Mouse (Mus musculus) cerebellum, postnatal 4 days (tissue): ENCODE results near the gene Smurf2.

Experiments used
- DNase-seq, 2 experiments: peaks; one replicate each; pipeline ENCODE4 v3.0.0; 2022; ENCODE audit warnings: low spot score in 2 of 2, mixed read lengths in 1 of 2

Gene Smurf2

GRCm38 (mm10) chr11:106920551-106921379, at the start of gene Smurf2:
Gene Smurf2 (minus strand): TSS chr11:106920715.
- peak; percentile 62 to 87 for DNase-seq

GRCm38 (mm10) chr11:106969798-106970197, 49.3 kb upstream of the Smurf2 start:
- no peak for DNase-seq

- no peak for DNase-seq
Measured at GRCm38 (mm10) chr11:106967630-106968029, 47.1 kb upstream of the Smurf2 start.

GRCm38 (mm10) chr11:106965881-106966280, 45.4 kb upstream of the Smurf2 start:
- no peak for DNase-seq

- DNase-seq = no peak
Measured at GRCm38 (mm10) chr11:106962310-106962709, 41.8 kb upstream of the Smurf2 start.

GRCm38 (mm10) chr11:106961471-106962081, 41.1 kb upstream of the Smurf2 start:
- no peak for DNase-seq

GRCm38 (mm10) chr11:106959121-106959520, 38.6 kb upstream of the Smurf2 start:
- DNase-seq = no peak

- DNase-seq = no peak
Measured at GRCm38 (mm10) chr11:106958407-106959071, 38.0 kb upstream of the Smurf2 start.

- DNase-seq = no peak
Measured at GRCm38 (mm10) chr11:106957271-106957980, 36.9 kb upstream of the Smurf2 start.

GRCm38 (mm10) chr11:106954566-106954965, 34.1 kb upstream of the Smurf2 start:
- no peak for DNase-seq

GRCm38 (mm10) chr11:106954116-106954515, 33.6 kb upstream of the Smurf2 start:
- DNase-seq = no peak

- no peak for DNase-seq
Measured at GRCm38 (mm10) chr11:106937306-106937705, 16.8 kb upstream of the Smurf2 start.

- DNase-seq = no peak
Measured at GRCm38 (mm10) chr11:106930366-106930765, 9.9 kb upstream of the Smurf2 start.

- no peak for DNase-seq
Measured at GRCm38 (mm10) chr11:106928935-106929334, 8.4 kb upstream of the Smurf2 start.

- DNase-seq = no peak
Measured at GRCm38 (mm10) chr11:106927950-106928349, 7.4 kb upstream of the Smurf2 start.

GRCm38 (mm10) chr11:106927226-106927625, 6.7 kb upstream of the Smurf2 start:
- DNase-seq = no peak

- DNase-seq = no peak
Measured at GRCm38 (mm10) chr11:106926732-106927131, 6.2 kb upstream of the Smurf2 start.

GRCm38 (mm10) chr11:106919612-106920550, 634 bp downstream of the Smurf2 start:
- DNase-seq = peak; percentile 35 to 40

- DNase-seq = no peak
Measured at GRCm38 (mm10) chr11:106918901-106919300, 1.6 kb downstream of the Smurf2 start.

GRCm38 (mm10) chr11:106911257-106911656, 9.3 kb downstream of the Smurf2 start:
- no peak for DNase-seq

GRCm38 (mm10) chr11:106908016-106908415, 12.5 kb downstream of the Smurf2 start:
- DNase-seq = no peak
